Mouse (Mus musculus) skeletal muscle tissue, adult 2 months (tissue): ENCODE results near the gene Mknk1.

Experiments
- DNase-seq: peaks from one replicate; pipeline ENCODE4 v3.0.0-alpha.2; 2012; ENCODE audit warnings: low read depth, low spot score

The Mknk1 gene

GRCm38 (mm10) chr4:115890553-115890952 lies 51.6 kb downstream of the Mknk1 start, which contains the start of gene 6430628N08Rik:
Gene 6430628N08Rik (plus strand): TSS chr4:115890665.
- no peak for DNase-seq

- DNase-seq: no peak
These were observed 55.3 kb downstream of the Mknk1 start for GRCm38 (mm10) chr4:115894281-115894680.

GRCm38 (mm10) chr4:115897901-115898631 lies 59.1 kb downstream of the Mknk1 start:
- DNase-seq: no peak

GRCm38 (mm10) chr4:115902816-115903215 lies 63.8 kb downstream of the Mknk1 start:
- DNase-seq: peak; percentile 38

GRCm38 (mm10) chr4:115904375-115904774 lies 65.4 kb downstream of the Mknk1 start:
- no peak for DNase-seq

- DNase-seq: no peak
These were observed 66.7 kb downstream of the Mknk1 start for GRCm38 (mm10) chr4:115905701-115906100.

- no peak for DNase-seq
These were observed 67.8 kb downstream of the Mknk1 start for GRCm38 (mm10) chr4:115906791-115907190.

- DNase-seq: no peak
These were observed 69.0 kb downstream of the Mknk1 start for GRCm38 (mm10) chr4:115907994-115908393.

GRCm38 (mm10) chr4:115908641-115909040 lies 69.6 kb downstream of the Mknk1 start:
- DNase-seq: no peak

GRCm38 (mm10) chr4:115911586-115911985 lies 72.6 kb downstream of the Mknk1 start:
- no peak for DNase-seq

- no peak for DNase-seq
These were observed 80.9 kb downstream of the Mknk1 start for GRCm38 (mm10) chr4:115919911-115920310.

GRCm38 (mm10) chr4:115922688-115923087 lies 83.7 kb downstream of the Mknk1 start:
- DNase-seq: no peak

GRCm38 (mm10) chr4:115923262-115923880 lies 84.4 kb downstream of the Mknk1 start:
- no peak for DNase-seq

- no peak for DNase-seq
These were observed 88.6 kb downstream of the Mknk1 start for GRCm38 (mm10) chr4:115927637-115928036.
